Mouse (Mus musculus): ENCODE data around the gene Nfib.

Nfib gene

GRCm38 (mm10) chr4:82383991-82384731, 321.4 kb downstream of the Nfib start:
- DNase-seq, result no peak

- DNase-seq, result no peak
Observed at GRCm38 (mm10) chr4:82383346-82383745, 322.2 kb downstream of the Nfib start.

- no peak for DNase-seq
Observed at GRCm38 (mm10) chr4:82381786-82382185, 323.8 kb downstream of the Nfib start.

GRCm38 (mm10) chr4:82380578-82380977, 325.0 kb downstream of the Nfib start:
- DNase-seq, result no peak

- DNase-seq, result no peak
Observed at GRCm38 (mm10) chr4:82378050-82378449, 327.5 kb downstream of the Nfib start.

GRCm38 (mm10) chr4:82377621-82378020, 327.9 kb downstream of the Nfib start:
- no peak for DNase-seq

- DNase-seq, result no peak
Observed at GRCm38 (mm10) chr4:82374560-82374959, 331.0 kb downstream of the Nfib start.

GRCm38 (mm10) chr4:82372217-82372616, 333.3 kb downstream of the Nfib start:
- no peak for DNase-seq

- DNase-seq, result no peak
Observed at GRCm38 (mm10) chr4:82371471-82371870, 334.1 kb downstream of the Nfib start.

- no peak for DNase-seq
Observed at GRCm38 (mm10) chr4:82369011-82369776, 336.4 kb downstream of the Nfib start.

GRCm38 (mm10) chr4:82368091-82368775, 337.3 kb downstream of the Nfib start:
- no peak for DNase-seq

- DNase-seq, result no peak
Observed at GRCm38 (mm10) chr4:82364696-82365385, 340.7 kb downstream of the Nfib start.

GRCm38 (mm10) chr4:82363951-82364350, 341.6 kb downstream of the Nfib start:
- DNase-seq, result no peak

GRCm38 (mm10) chr4:82362294-82362693, 343.3 kb downstream of the Nfib start:
- DNase-seq, result no peak

- no peak for DNase-seq
Observed at GRCm38 (mm10) chr4:82360081-82360511, 345.5 kb downstream of the Nfib start.

- DNase-seq, result no peak
Observed at GRCm38 (mm10) chr4:82359110-82359509, 346.4 kb downstream of the Nfib start.

- DNase-seq, result no peak
Observed at GRCm38 (mm10) chr4:82349006-82349405, 356.5 kb downstream of the Nfib start.

GRCm38 (mm10) chr4:82344787-82345186, 360.8 kb downstream of the Nfib start:
- DNase-seq, result no peak

- DNase-seq, result no peak
Observed at GRCm38 (mm10) chr4:82344224-82344623, 361.3 kb downstream of the Nfib start.

GRCm38 (mm10) chr4:82338930-82339329, 366.6 kb downstream of the Nfib start:
- DNase-seq, result no peak

GRCm38 (mm10) chr4:82338481-82338880, 367.1 kb downstream of the Nfib start:
- no peak for DNase-seq

- no peak for DNase-seq
Observed at GRCm38 (mm10) chr4:82336951-82337381, 368.6 kb downstream of the Nfib start.
